Mouse (Mus musculus) cerebellum, adult 11-12 months (tissue): ENCODE measurements around the gene 4930404H24Rik.

Experiments
- DNase-seq: peaks from one replicate; pipeline ENCODE4 v3.0.0; 2022

The 4930404H24Rik gene

DNA sequence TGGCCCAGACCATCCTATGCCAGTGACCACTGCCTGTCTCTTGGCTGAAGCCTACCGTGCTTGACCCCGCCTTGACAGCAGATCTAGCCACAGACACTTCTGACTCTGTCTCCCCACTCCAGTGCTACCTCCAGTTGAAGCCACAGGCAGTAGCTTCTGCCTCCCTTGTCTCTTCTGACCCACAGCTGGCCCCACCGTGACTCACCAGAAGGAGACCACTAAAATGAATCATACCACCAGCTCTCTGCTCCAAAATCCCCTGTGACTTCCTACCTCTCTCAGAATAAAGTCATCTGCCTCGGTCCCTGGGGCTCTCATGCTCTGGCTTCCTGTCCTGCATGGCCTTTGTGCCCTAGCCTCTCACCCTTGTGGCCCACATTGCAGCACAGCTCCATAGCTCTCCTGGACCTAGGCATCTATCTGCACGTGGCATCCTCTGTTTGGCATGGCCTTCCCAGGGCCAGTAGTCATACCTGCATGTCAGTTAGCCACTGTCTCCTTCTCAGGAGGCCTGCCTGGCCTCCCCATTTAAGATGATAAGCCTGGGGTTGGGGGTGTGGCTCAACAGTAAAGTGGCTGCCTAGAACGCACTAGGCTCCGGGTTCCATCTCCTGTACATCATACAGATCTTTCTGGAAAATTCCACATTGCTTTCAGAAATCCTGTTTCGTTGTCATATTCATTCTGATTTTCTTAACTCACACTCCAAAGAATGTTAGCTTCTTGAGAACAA is 50.5 kb downstream of the 4930404H24Rik start:
- no peak for DNase-seq
